Mouse (Mus musculus) stomach, embryonic 14.5 days (tissue): ENCODE measurements around the gene Med20. TPM values are rescaled to one million over a fixed set of nuclear protein-coding genes. Genes with fewer than 3 reads are reported as not detected.

Source experiments
- ATAC-seq: fragments of 200-750 bp; cut with Nextera tagmentation; 2 replicates; pipeline ENCODE4 v1.8.0; 2017; ENCODE audit warnings: low read depth, moderate TSS enrichment; ENCODE audit not compliant: insufficient number of reproducible peaks, insufficient read depth, low FRiP score
- H3K27ac ChIP-seq: fragments of 300-500 bp; sonication (generic); 2 replicates; pipeline ENCODE4 v1.5.1; 2014; ENCODE audit warnings: mild to moderate bottlenecking, low read length, moderate library complexity, mixed read lengths
- H3K27me3 ChIP-seq: fragments of 300-500 bp; sonication (generic); 2 replicates; pipeline ENCODE4 v1.6.1; 2014; ENCODE audit warnings: low read length, control low read depth, mixed read lengths; ENCODE audit not compliant: control insufficient read depth, insufficient read depth
- H3K36me3 ChIP-seq: fragments of 300-500 bp; sonication (generic); 2 replicates; pipeline ENCODE4 v1.6.1; 2014; ENCODE audit warnings: mild to moderate bottlenecking, control low read depth, low read length, moderate library complexity, mixed read lengths; ENCODE audit not compliant: control insufficient read depth, insufficient read depth
- H3K4me1 ChIP-seq: fragments of 300-500 bp; sonication (generic); 2 replicates; pipeline ENCODE4 v1.6.1; 2014; ENCODE audit warnings: low read length, control low read depth, mixed read lengths; ENCODE audit not compliant: control insufficient read depth, insufficient read depth
- H3K4me2 ChIP-seq: fragments of 300-500 bp; sonication (generic); replicated peaks from 2 replicates; pipeline ENCODE4 v1.6.1; 2014; ENCODE audit warnings: low read depth, low read length, control low read depth
- H3K4me3 ChIP-seq: fragments of 300-500 bp; sonication (generic); 2 replicates; pipeline ENCODE4 v1.5.1; 2014; ENCODE audit warnings: low read depth, low read length, control low read depth
- H3K9ac ChIP-seq: fragments of 300-500 bp; sonication (generic); replicated peaks from 2 replicates; pipeline ENCODE4 v1.6.1; 2014; ENCODE audit warnings: low read depth, mild to moderate bottlenecking, control low read depth, low read length, moderate library complexity, mixed read lengths
- H3K9me3 ChIP-seq: fragments of 300-500 bp; sonication (generic); 2 replicates; pipeline ENCODE4 v1.6.1; 2016; ENCODE audit warnings: low read depth, low read length, control low read depth; ENCODE audit not compliant: control insufficient read depth
- WGBS: fragments of 180-500 bp; shearing (Covaris S2); extraction: QIAGEN DNeasy Blood & Tissue Kit; methylation state at CpG from one replicate; pipeline ENCODE4 v1.1.7; 2014; 5-methylcytosine and 5-hydroxymethylcytosine counted together
- polyA plus RNA-seq: library from polyadenylated mRNA; unstranded; fragments of >200 nt; fragmentation: Nextera tagmentation; extraction: Ambion mirVana; gene quantifications from 2 replicates; pipeline ENCODE4 v1.2.1, GENCODE M21; 2014

The Med20 gene
- polyA plus RNA-seq, 1 experiment from 2014 or later, result 47.1 TPM

- H3K9ac ChIP-seq, result no peak overlapping the region
- no peaks in the 10 kb centered on the region; the same call in 1 of the 2 replicates for H3K36me3 ChIP-seq
- no peak overlapping the region for H3K4me3 ChIP-seq
- no peaks in the 10 kb centered on the region for H3K4me1 ChIP-seq
- H3K27me3 ChIP-seq, result no peaks in the 10 kb centered on the region
- H3K4me2 ChIP-seq, result no peak overlapping the region
- H3K27ac ChIP-seq, result no peak overlapping the region
- no peak for ATAC-seq
- 86% methylated on average over 7 of the region's 7 CpGs for whole genome bisulfite sequencing
- no peaks in the 10 kb centered on the region for H3K9me3 ChIP-seq
These were observed 53.1 kb downstream of the Med20 start for GRCm38 (mm10) chr17:47664474-47664873.

DNA sequence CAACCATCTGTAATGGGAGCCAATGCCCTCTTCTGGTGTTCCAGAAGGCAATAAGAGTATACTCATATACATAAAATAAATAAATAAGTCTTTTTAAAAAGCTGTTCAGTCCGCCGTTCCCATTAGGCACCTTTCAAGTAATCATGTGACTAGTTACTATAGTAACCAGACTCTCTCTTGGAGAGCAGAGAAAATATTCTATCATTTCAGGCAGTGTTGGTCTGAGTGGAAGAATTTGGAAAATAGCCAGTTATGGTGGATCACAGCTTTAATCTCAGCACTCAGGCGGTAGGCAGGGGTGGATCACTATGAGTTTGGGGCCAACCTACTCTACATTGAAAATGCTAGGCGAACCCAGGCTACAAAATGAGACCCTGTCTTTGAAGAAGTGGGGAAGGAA is 57.8 kb downstream of the Med20 start:
- no peaks in the 10 kb centered on the region for H3K9me3 ChIP-seq
- H3K4me1 ChIP-seq, result peaks cover 5% of the 10 kb centered on the region; the same call in 1 of the 2 replicates
- no peak overlapping the region for H3K4me2 ChIP-seq
- 54% methylated on average over 4 of the region's 4 CpGs for WGBS
- ATAC-seq, result no peak
- H3K27ac ChIP-seq, result no peak overlapping the region
- H3K4me3 ChIP-seq, result no peak overlapping the region
- no peak overlapping the region for H3K9ac ChIP-seq
- H3K27me3 ChIP-seq, result no peaks in the 10 kb centered on the region
- H3K36me3 ChIP-seq, result no peaks in the 10 kb centered on the region

- Histone ChIP-seq H3K4me1 (peaks cover 5% of the 10 kb centered on the region; the same call in 1 of the 2 replicates), H3K4me3 (peak overlapping the region; percentile 35), H3K9ac (peak overlapping the region; percentile 46; the same call in 1 of the 2 replicates), H3K36me3 (no peaks in the 10 kb centered on the region), H3K4me2 (peak overlapping the region; percentile 78), H3K9me3 (no peaks in the 10 kb centered on the region), H3K27me3 (no peaks in the 10 kb centered on the region), H3K27ac (no peak overlapping the region; the same call in 1 of the 2 replicates)
- 20% methylated on average over 14 of the region's 14 CpGs for WGBS
- peak; percentile 15; the same call in 1 of the 2 replicates for ATAC-seq
These were observed 60.6 kb downstream of the Med20 start for GRCm38 (mm10) chr17:47671988-47672310.

DNA sequence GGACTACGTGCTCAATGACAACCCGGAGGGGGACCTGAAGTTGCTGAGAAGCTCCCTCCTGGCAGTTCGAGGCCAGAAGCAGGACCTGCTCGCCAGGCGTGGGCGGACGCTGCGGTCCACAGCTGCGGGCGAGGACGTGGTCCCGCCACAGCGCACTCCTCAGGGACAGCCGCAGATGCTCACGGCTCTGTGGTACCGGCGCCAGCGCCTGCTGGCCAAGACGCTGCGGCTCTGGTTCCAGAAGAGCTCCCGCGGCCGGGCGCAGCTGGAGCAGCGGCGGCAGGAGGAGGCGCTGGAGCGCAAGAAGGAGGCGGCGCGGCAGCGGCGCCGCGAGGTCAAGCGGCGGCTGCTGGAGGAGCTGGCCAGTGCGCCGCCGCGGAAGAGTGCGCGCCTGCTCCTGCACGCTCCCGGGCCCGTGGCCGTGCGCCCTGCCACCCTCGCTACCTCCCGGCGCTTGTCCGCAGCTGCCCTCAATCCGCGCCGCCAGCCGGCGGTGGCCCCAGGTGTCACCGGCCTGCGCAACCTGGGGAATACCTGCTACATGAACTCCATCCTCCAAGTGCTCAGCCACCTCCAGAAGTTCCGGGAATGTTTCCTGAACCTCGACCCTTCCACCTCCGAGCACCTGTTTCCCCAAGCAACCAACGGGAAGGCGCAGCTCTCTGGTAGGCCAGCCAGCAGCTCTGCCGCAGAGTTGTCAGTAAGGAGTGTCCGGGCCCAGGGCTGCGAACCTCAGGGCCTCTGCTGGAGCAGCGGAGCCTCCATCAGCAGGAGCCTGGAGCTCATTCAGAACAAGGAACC is 61.1 kb downstream of the Med20 start:
- Histone ChIP-seq H3K4me1 (peaks cover 5% of the 10 kb centered on the region; the same call in 1 of the 2 replicates), H3K27ac (no peak overlapping the region; the same call in 1 of the 2 replicates), H3K27me3 (no peaks in the 10 kb centered on the region), H3K9ac (peak overlapping the region; percentile 46; the same call in 1 of the 2 replicates), H3K4me2 (peak overlapping the region; percentile 78), H3K9me3 (no peaks in the 10 kb centered on the region), H3K36me3 (no peaks in the 10 kb centered on the region), H3K4me3 (peak overlapping the region; percentile 35)
- 4% methylated on average over 65 of the region's 68 CpGs for WGBS
- peak; percentile 80 for ATAC-seq

Other genes with a start within 250 kb of the Med20 start
- 70.3 and 72.3 TPM in 2 replicates for gene Mrps10, start 242.7 kb upstream of the Med20 start, polyA plus RNA-seq
- 0.25 and 0.31 TPM in 2 replicates for gene Guca1b, start 226.2 kb upstream of the Med20 start, polyA plus RNA-seq
- gene Guca1a, start 211.0 kb upstream of the Med20 start, polyA plus RNA-seq, result 2.7 and 6.0 TPM in 2 replicates
- 4.7 and 4.8 TPM in 2 replicates for gene AI661453, start 175.0 kb upstream of the Med20 start, polyA plus RNA-seq
- gene 1700001C19Rik, start 174.2 kb upstream of the Med20 start, polyA plus RNA-seq, result 0.31 and 0.58 TPM in 2 replicates
- gene Taf8, start 109.3 kb upstream of the Med20 start, polyA plus RNA-seq, result 24.5 and 27.3 TPM in 2 replicates
- gene Ccnd3, start 106.5 kb upstream of the Med20 start, polyA plus RNA-seq, result 425 and 428 TPM in 2 replicates
- gene Bysl, start 90 bp upstream of the Med20 start, polyA plus RNA-seq, result 22.1 and 22.3 TPM in 2 replicates
- 1.5 and 2.8 TPM in 2 replicates for gene Gm20517, start within 50 bp of the Med20 start, polyA plus RNA-seq
- 4.9 and 6.3 TPM in 2 replicates for gene Usp49, start 19.1 kb downstream of the Med20 start, polyA plus RNA-seq
- gene Tomm6, start 76.8 kb downstream of the Med20 start, polyA plus RNA-seq, result 416 and 439 TPM in 2 replicates
- 4.2 and 5.2 TPM in 2 replicates for gene Frs3, start 77.4 kb downstream of the Med20 start, polyA plus RNA-seq
- gene Gm21981, start 82.9 kb downstream of the Med20 start, polyA plus RNA-seq, result 0.98 and 1.2 TPM in 2 replicates
- 2.0 and 2.1 TPM in 2 replicates for gene Prickle4, start 83.2 kb downstream of the Med20 start, polyA plus RNA-seq
- 36.4 and 43.8 TPM in 2 replicates for gene Pgc, start 115.3 kb downstream of the Med20 start, polyA plus RNA-seq
- gene Tfeb, start 125.4 kb downstream of the Med20 start, polyA plus RNA-seq, result 5.1 and 6.0 TPM in 2 replicates
- gene Mdfi, start 223.1 kb downstream of the Med20 start, polyA plus RNA-seq, result 31.8 and 32.0 TPM in 2 replicates